Mouse (Mus musculus): Measurements from ENCODE around the gene Fam166b.

Gene Fam166b

GRCm38 (mm10) chr4:43428946-43429345 lies at the start of gene Fam166b:
Gene Fam166b (minus strand): TSS chr4:43429134.
- DNase-seq (ENCODE audit: low spot score in 2 of 2): peak in 1 of 2 experiments; percentile 62

- no peak for DNase-seq (ENCODE audit: low spot score in 2 of 2)
Observed at GRCm38 (mm10) chr4:43478534-43478858, 49.6 kb upstream of the Fam166b start.

- DNase-seq (ENCODE audit: low spot score in 2 of 2): peak; percentile 78 to 83
Observed at GRCm38 (mm10) chr4:43477857-43478533, 49.1 kb upstream of the Fam166b start.

- no peak for DNase-seq (ENCODE audit: low spot score in 2 of 2)
Observed at GRCm38 (mm10) chr4:43476604-43477003, 47.7 kb upstream of the Fam166b start.

GRCm38 (mm10) chr4:43473636-43474035 lies 44.7 kb upstream of the Fam166b start:
- no peak for DNase-seq (ENCODE audit: low spot score in 2 of 2)

- DNase-seq (ENCODE audit: low spot score in 2 of 2): no peak
Observed at GRCm38 (mm10) chr4:43470301-43470700, 41.4 kb upstream of the Fam166b start.

- no peak for DNase-seq (ENCODE audit: low spot score in 2 of 2)
Observed at GRCm38 (mm10) chr4:43466872-43467271, 37.9 kb upstream of the Fam166b start.

- no peak for DNase-seq (ENCODE audit: low spot score in 2 of 2)
Observed at GRCm38 (mm10) chr4:43465935-43466334, 37.0 kb upstream of the Fam166b start.

- DNase-seq (ENCODE audit: low spot score in 2 of 2): no peak
Observed at GRCm38 (mm10) chr4:43463102-43463501, 34.2 kb upstream of the Fam166b start.

- DNase-seq (ENCODE audit: low spot score in 2 of 2): no peak
Observed at GRCm38 (mm10) chr4:43457124-43457523, 28.2 kb upstream of the Fam166b start.

- no peak for DNase-seq (ENCODE audit: low spot score in 2 of 2)
Observed at GRCm38 (mm10) chr4:43456470-43456869, 27.5 kb upstream of the Fam166b start.

- no peak for DNase-seq (ENCODE audit: low spot score in 2 of 2)
Observed at GRCm38 (mm10) chr4:43454041-43454836, 25.3 kb upstream of the Fam166b start, which contains the start of gene Cd72. Gene Cd72 (minus strand): TSS chr4:43454628.

- no peak for DNase-seq (ENCODE audit: low spot score in 2 of 2)
Observed at GRCm38 (mm10) chr4:43453413-43453812, 24.5 kb upstream of the Fam166b start.

GRCm38 (mm10) chr4:43452315-43452714 lies 23.4 kb upstream of the Fam166b start:
- DNase-seq (ENCODE audit: low spot score in 2 of 2): no peak

- no peak for DNase-seq (ENCODE audit: low spot score in 2 of 2)
Observed at GRCm38 (mm10) chr4:43448554-43448953, 19.6 kb upstream of the Fam166b start.

GRCm38 (mm10) chr4:43447251-43447650 lies 18.3 kb upstream of the Fam166b start:
- DNase-seq (ENCODE audit: low spot score in 2 of 2): peak in 1 of 2 experiments; percentile 61

- peak in 1 of 2 experiments; percentile 60 for DNase-seq (ENCODE audit: low spot score in 2 of 2)
Observed at GRCm38 (mm10) chr4:43443511-43443910, 14.6 kb upstream of the Fam166b start.

- DNase-seq (ENCODE audit: low spot score in 2 of 2): peak; percentile 73 to 75
Observed at GRCm38 (mm10) chr4:43442456-43443361, 13.8 kb upstream of the Fam166b start.

- peak; percentile 99 to 100 for DNase-seq (ENCODE audit: low spot score in 2 of 2)
Observed at GRCm38 (mm10) chr4:43442044-43442443, 13.1 kb upstream of the Fam166b start.

- DNase-seq (ENCODE audit: low spot score in 2 of 2): no peak
Observed at GRCm38 (mm10) chr4:43441639-43442038, 12.7 kb upstream of the Fam166b start, which contains the start of gene Tesk1. Gene Tesk1 (plus strand): TSS chr4:43441939.

GRCm38 (mm10) chr4:43432832-43433231 lies 3.9 kb upstream of the Fam166b start:
- no peak for DNase-seq (ENCODE audit: low spot score in 2 of 2)

GRCm38 (mm10) chr4:43431690-43432089 lies 2.8 kb upstream of the Fam166b start:
- DNase-seq (ENCODE audit: low spot score in 2 of 2): peak; percentile 72 to 83
